20 mouse cellular contexts compared by ENCODE assay signal in the genomic region with DNA sequence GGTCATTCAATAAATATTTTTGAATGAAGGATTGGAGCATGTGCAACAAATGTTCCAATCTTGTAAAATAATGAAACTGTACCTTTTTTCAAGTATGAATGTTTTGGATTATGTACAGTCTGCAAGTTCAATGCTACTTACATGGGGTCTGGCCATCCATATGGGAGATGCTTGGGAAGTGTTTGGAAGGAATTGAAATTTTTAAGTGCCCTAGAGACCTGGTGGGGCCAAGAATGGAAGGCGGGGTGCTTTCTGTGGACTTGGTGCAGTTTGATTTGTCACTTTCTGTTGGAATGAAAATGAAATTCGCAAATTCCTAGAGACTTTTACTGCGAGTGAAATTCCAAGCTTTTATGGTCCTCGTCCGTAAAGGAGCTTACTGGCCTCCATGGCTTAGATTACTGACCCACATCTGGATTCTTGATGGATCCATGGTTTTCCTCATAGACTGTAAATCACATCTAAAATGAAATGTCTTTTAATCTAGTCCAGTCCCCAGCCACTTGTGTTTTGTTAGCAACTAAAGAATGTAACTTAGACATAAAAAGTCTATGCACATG.
"Had no signal": no experiment of that assay in that cellular context is flagged by ENCODE, and none has a peak within 500 bp of the region (broad histone marks: within the 10 kb centered on the region; RNA-seq: fewer than 3 reads in every experiment).

No protein-coding gene starts in this region.

- H3K9me3 ChIP-seq: kidney, embryonic 15.5 days; liver, embryonic 12.5 days; liver, embryonic 15.5 days; lung, embryonic 15.5 days had no signal

- H3K9ac ChIP-seq: kidney, embryonic 15.5 days; liver, embryonic 12.5 days; liver, embryonic 15.5 days; lung, embryonic 15.5 days had no signal

- H3K4me3 ChIP-seq: kidney, embryonic 15.5 days; layer of hippocampus, adult 2 months; liver, embryonic 12.5 days; liver, embryonic 15.5 days; lung, embryonic 15.5 days had no signal

- H3K4me2 ChIP-seq: kidney, embryonic 15.5 days; liver, embryonic 12.5 days; liver, embryonic 15.5 days; lung, embryonic 15.5 days; midbrain, embryonic 11.5 days had no signal

- H3K27me3 ChIP-seq: kidney, embryonic 15.5 days; liver, embryonic 12.5 days; liver, embryonic 15.5 days; lung, embryonic 15.5 days had no signal

- DNase-seq: kidney, adult 11 months; kidney, adult 8-10 months; kidney, postnatal 14 days; layer of hippocampus, adult 9-11 months; liver; lung, adult 18-20 months; lung, postnatal 10 days; lung, postnatal 36 days; midbrain, embryonic 14.5 days; right cerebral cortex, postnatal 4 days; thymus, adult 2 months; thymus, postnatal 14 days; thymus, postnatal 4 days had no signal

- H3K36me3 ChIP-seq: kidney, embryonic 15.5 days; liver, embryonic 12.5 days; liver, embryonic 15.5 days; lung, embryonic 15.5 days had no signal

- ATAC-seq: liver, embryonic 12.5 days had no signal

- H3K27ac ChIP-seq: kidney, embryonic 15.5 days; layer of hippocampus, adult 2 months; liver, embryonic 12.5 days; liver, embryonic 15.5 days; lung, embryonic 15.5 days; stomach, postnatal 0 days had no signal

- H3K4me1 ChIP-seq: kidney, embryonic 15.5 days; liver, embryonic 12.5 days; liver, embryonic 15.5 days; lung, embryonic 15.5 days had no signal
